ENCODE assay signal across 14 mouse cellular contexts in the genomic region with DNA sequence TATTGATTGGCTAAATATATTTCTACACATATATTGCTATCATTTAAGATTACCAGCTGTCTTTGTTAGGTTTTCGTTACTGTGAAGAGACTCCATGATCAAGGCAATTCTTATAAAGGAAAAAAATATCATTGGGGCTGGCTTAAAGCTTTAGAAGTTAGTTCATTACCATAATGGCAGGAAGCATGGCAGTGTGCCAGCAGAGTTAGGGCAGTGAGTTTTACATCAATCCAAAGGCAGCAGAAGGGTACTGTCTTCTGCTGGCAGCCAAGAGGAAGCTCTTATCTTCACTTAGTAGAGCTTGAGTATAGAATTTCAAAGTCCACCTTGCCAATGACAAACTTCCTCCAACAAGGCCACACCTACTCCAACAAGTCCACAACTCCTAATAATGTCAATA.
"Had no signal": no experiment of that assay in that cellular context is flagged by ENCODE, and none has a peak within 500 bp of the region (broad histone marks: within the 10 kb centered on the region; RNA-seq: fewer than 3 reads in every experiment).

No protein-coding gene starts in this region.

- DNase-seq: kidney, adult 8-10 months; liver; liver, embryonic 13.5 days; liver, postnatal 0 days; lung, postnatal 36 days; thymus, adult 2 months; thymus, postnatal 25 days had no signal

- H3K9me3 ChIP-seq: limb, embryonic 12.5 days; liver, embryonic 13.5 days; midbrain, embryonic 13.5 days; neural tube, embryonic 12.5 days; stomach, embryonic 15.5 days had no signal

- H3K36me3 ChIP-seq: limb, embryonic 12.5 days; liver, embryonic 13.5 days; midbrain, embryonic 13.5 days; neural tube, embryonic 12.5 days; stomach, embryonic 15.5 days had no signal

- ATAC-seq: liver, postnatal 0 days; lung, postnatal 0 days; midbrain, embryonic 13.5 days had no signal

- H3K9ac ChIP-seq: limb, embryonic 12.5 days; liver, embryonic 13.5 days; liver, postnatal 0 days; midbrain, embryonic 13.5 days; neural tube, embryonic 12.5 days; stomach, embryonic 15.5 days had no signal

- H3K27me3 ChIP-seq: limb, embryonic 12.5 days; liver, embryonic 13.5 days; midbrain, embryonic 13.5 days; neural tube, embryonic 12.5 days; stomach, embryonic 15.5 days had no signal

- H3K4me1 ChIP-seq: limb, embryonic 12.5 days; liver, embryonic 13.5 days; midbrain, embryonic 13.5 days; neural tube, embryonic 12.5 days; stomach, embryonic 15.5 days had no signal

- H3K4me3 ChIP-seq: left cerebral cortex, adult 2 months; limb, embryonic 12.5 days; liver, embryonic 13.5 days; midbrain, embryonic 13.5 days; neural tube, embryonic 12.5 days; stomach, embryonic 15.5 days had no signal

- H3K4me2 ChIP-seq: limb, embryonic 12.5 days; liver, embryonic 13.5 days; midbrain, embryonic 13.5 days; neural tube, embryonic 12.5 days; stomach, embryonic 15.5 days had no signal

- H3K27ac ChIP-seq: kidney, postnatal 0 days; left cerebral cortex, adult 2 months; limb, embryonic 12.5 days; liver, embryonic 13.5 days; midbrain, embryonic 13.5 days; neural tube, embryonic 12.5 days; stomach, embryonic 15.5 days had no signal
